Mouse (Mus musculus) myocyte (in vitro differentiated cells): ENCODE measurements at regions not wholly inside any gene's neighbourhood (a gene's known extent, or its start where the extent isn't known, plus 50 kb on each side); places are given as distances from the start of the nearest gene placed in this dataset.

Experiments
- TCF12 ChIP-seq: IDR thresholded peaks from one replicate; pipeline ENCODE4 v1.6.1; 2011; ENCODE audit warnings: mild to moderate bottlenecking, control low read depth; ENCODE audit not compliant: poor library complexity, insufficient read depth, severe bottlenecking
- USF1 ChIP-seq: IDR thresholded peaks from one replicate; pipeline ENCODE4 v1.6.1; 2011; ENCODE audit warnings: low read depth, mild to moderate bottlenecking, control low read depth, moderate library complexity

GRCm38 (mm10) chr3:128608694-128609093, 591.0 kb upstream of the Pitx2 start:
- TF ChIP-seq TCF12 (no peak), USF1 (no peak)
